Mouse (Mus musculus): ENCODE data around the gene Tstd3.

Tstd3 gene

GRCm38 (mm10) chr4:21755123-21755789, 11.8 kb downstream of the Tstd3 start:
- DNase-seq (ENCODE audit: low read depth, low spot score), result no peak

- no peak for DNase-seq (ENCODE audit: low read depth, low spot score)
Measured at GRCm38 (mm10) chr4:21745723-21746122, 21.3 kb downstream of the Tstd3 start.

GRCm38 (mm10) chr4:21744142-21744541, 22.9 kb downstream of the Tstd3 start:
- peak; percentile 10 for DNase-seq (ENCODE audit: low read depth, low spot score)

GRCm38 (mm10) chr4:21739169-21739568, 27.8 kb downstream of the Tstd3 start:
- DNase-seq (ENCODE audit: low read depth, low spot score), result peak; percentile 54

GRCm38 (mm10) chr4:21727615-21728165, 39.3 kb downstream of the Tstd3 start, which contains the start of gene Ccnc:
Gene Ccnc (plus strand): TSS chr4:21727701.
- DNase-seq (ENCODE audit: low read depth, low spot score), result peak; percentile 94

- peak; percentile 81 for DNase-seq (ENCODE audit: low read depth, low spot score)
Measured at GRCm38 (mm10) chr4:21726912-21727614, 39.9 kb downstream of the Tstd3 start.

GRCm38 (mm10) chr4:21722752-21723334, 44.2 kb downstream of the Tstd3 start:
- DNase-seq (ENCODE audit: low read depth, low spot score), result peak; percentile 57

- peak; percentile 94 for DNase-seq (ENCODE audit: low read depth, low spot score)
Measured at GRCm38 (mm10) chr4:21712147-21712546, 54.9 kb downstream of the Tstd3 start.
